ENCODE assay signal across 22 mouse cellular contexts in the genomic region with DNA sequence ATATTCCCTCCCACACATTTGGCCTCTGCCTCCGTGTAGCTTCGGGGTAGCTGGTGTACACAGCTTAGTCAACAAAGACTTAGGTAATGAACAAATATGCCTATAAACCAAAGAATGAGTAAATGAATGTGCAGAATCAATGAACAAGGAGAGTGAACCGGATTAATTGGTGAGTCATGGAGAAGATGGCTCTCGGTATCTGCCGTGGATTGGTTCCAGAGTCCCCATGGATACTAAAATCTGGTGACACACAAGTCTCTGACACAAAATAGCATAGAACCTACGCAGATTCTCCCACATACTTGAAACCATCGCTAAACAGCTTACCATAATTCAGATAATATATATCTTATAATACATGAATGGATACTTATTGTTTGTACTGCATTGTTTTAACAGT. TPM values are rescaled to one million over a fixed set of nuclear protein-coding genes. Genes with fewer than 3 reads are reported as not detected.
A peak's percentile ranks its signal among the peaks of the same experiment; 100 is the strongest.
DNase-seq lines count a peak whose midpoint lies in the region; ATAC-seq and TF ChIP-seq lines count a peak whose summit lies in the region.
"Had no signal": no experiment of that assay in that cellular context is flagged by ENCODE, and none has a peak within 500 bp of the region (broad histone marks: within the 10 kb centered on the region; RNA-seq: fewer than 3 reads in every experiment).

No protein-coding gene starts in this region.

- intact Hi-C loops in left cerebral cortex, adult 2 months (cut with DNase I) = no loop called here
- intact Hi-C loops in left cerebral cortex, postnatal 36 days (cut with DNase I) = no loop called here

- H3K9me3 ChIP-seq in intestine, embryonic 15.5 days = no peaks in the 10 kb centered on the region
- H3K9me3 ChIP-seq: embryonic facial prominence, embryonic 15.5 days; forebrain, embryonic 12.5 days; heart, embryonic 13.5 days; limb, embryonic 12.5 days; megakaryocyte, embryonic 14.5 days had no signal

- no peak for ATAC-seq in cerebellum, adult (ENCODE audit: insufficient number of reproducible peaks, low FRiP score, low TSS enrichment)
- peak; percentile 5 for ATAC-seq in inflammation-experienced regulatory T-cells, adult 6 months
- no peak for ATAC-seq in intestine, embryonic 15.5 days
- ATAC-seq: hindbrain, postnatal 0 days had no signal

- H3K4me3 ChIP-seq in cerebellum, adult 2 months (replicated peaks; ENCODE audit: insufficient read depth, low read depth, low read length) = no peak overlapping the region
- H3K4me3 ChIP-seq in left cerebral cortex, adult 2 months = no peak overlapping the region
- no peak overlapping the region for H3K4me3 ChIP-seq in intestine, embryonic 15.5 days (replicated peaks)
- H3K4me3 ChIP-seq: embryonic facial prominence, embryonic 15.5 days; forebrain, embryonic 12.5 days; heart, embryonic 13.5 days; limb, embryonic 12.5 days; megakaryocyte, embryonic 14.5 days had no signal

- H3K9ac ChIP-seq in intestine, embryonic 15.5 days = no peak overlapping the region
- H3K9ac ChIP-seq: embryonic facial prominence, embryonic 15.5 days; forebrain, embryonic 12.5 days; heart, embryonic 13.5 days; limb, embryonic 12.5 days; liver, embryonic 14.5 days had no signal

- H3K36me3 ChIP-seq in intestine, embryonic 15.5 days = no peaks in the 10 kb centered on the region
- H3K36me3 ChIP-seq: embryonic facial prominence, embryonic 15.5 days; forebrain, embryonic 12.5 days; heart, embryonic 13.5 days; limb, embryonic 12.5 days had no signal

- 5% methylated on average over 7 of the region's 7 CpGs for WGBS in cerebellum, adult 2 months
- WGBS in intestine, embryonic 15.5 days = 76% methylated on average over 7 of the region's 7 CpGs

- peak; percentile 66 to 89 for DNase-seq in cerebellum, adult 2 months
- DNase-seq in left cerebral cortex, adult 2 months (ENCODE audit: extremely low spot score in 1 of 2, low spot score in 2 of 2) = no peak
- DNase-seq in left cerebral cortex, postnatal 36 days (ENCODE audit: low spot score in 2 of 2) = no peak
- DNase-seq in testis, postnatal 10 days (ENCODE audit: low spot score) = no peak
- DNase-seq: adrenal gland, postnatal 14 days; heart, adult 11 months; heart, postnatal 4 days; kidney, adult 2 months; lung, postnatal 10 days; spleen, adult 18-20 months; thymus, postnatal 25 days had no signal

- no peak overlapping the region for H3K4me2 ChIP-seq in intestine, embryonic 15.5 days (replicated peaks)
- H3K4me2 ChIP-seq: embryonic facial prominence, embryonic 15.5 days; forebrain, embryonic 12.5 days; heart, embryonic 13.5 days; limb, embryonic 12.5 days had no signal

- H3K4me1 ChIP-seq in cerebellum, adult 2 months (ENCODE audit: control insufficient read depth, insufficient read depth, low read length) = peaks cover 60% of the 10 kb centered on the region
- 0 out of 2 replicates have a peak, but pooled peaks cover 3% of the 10 kb centered on the region for H3K4me1 ChIP-seq in intestine, embryonic 15.5 days (replicated peaks)
- H3K4me1 ChIP-seq: embryonic facial prominence, embryonic 15.5 days; limb, embryonic 12.5 days had no signal

- no peak for TF ChIP-seq CTCF in cerebellum, adult 2 months (IDR thresholded peaks at IDR 0.05; ENCODE audit: borderline replicate concordance, insufficient read depth, low read depth, low read length)
- no peak for TF ChIP-seq CTCF in left cerebral cortex, adult 2 months (IDR thresholded peaks at IDR 0.05)

- no peaks in the 10 kb centered on the region for H3K27me3 ChIP-seq in cerebellum, adult 2 months (ENCODE audit: control insufficient read depth, insufficient read depth, low read length)
- H3K27me3 ChIP-seq in intestine, embryonic 15.5 days (replicated peaks) = no peaks in the 10 kb centered on the region
- H3K27me3 ChIP-seq: CH12.LX; embryonic facial prominence, embryonic 15.5 days; forebrain, embryonic 12.5 days; heart, embryonic 13.5 days; limb, embryonic 12.5 days; megakaryocyte, embryonic 14.5 days had no signal

- TF ChIP-seq POLR2A in cerebellum, adult 2 months (IDR thresholded peaks at IDR 0.05; ENCODE audit: borderline replicate concordance, insufficient read depth, low read length) = no peak

- peak overlapping the region; percentile 38 for H3K27ac ChIP-seq in cerebellum, adult 2 months (ENCODE audit: insufficient read depth, low read length)
- H3K27ac ChIP-seq in left cerebral cortex, adult 2 months = peak overlapping the region; percentile 76
- H3K27ac ChIP-seq in intestine, embryonic 15.5 days = no peak overlapping the region
- H3K27ac ChIP-seq: embryonic facial prominence, embryonic 15.5 days; forebrain, embryonic 12.5 days; heart, embryonic 13.5 days; hindbrain, postnatal 0 days; limb, embryonic 12.5 days; liver, embryonic 14.5 days had no signal

RNA-seq across cellular contexts. Expression of a gene that starts 22.8 kb away (rescaled TPM):
- polyA plus RNA-seq in cerebellum, adult 2 months (2012; rRNA removed) = 169 and 198 TPM in 2 replicates
- 100 to 1,000 TPM; 238 to 239 TPM for total RNA-seq in left cerebral cortex, adult 2 months (2021)
- 100 to 1,000 TPM; 205 to 221 TPM for total RNA-seq in left cerebral cortex, postnatal 36 days (2021)
- polyA plus RNA-seq in inflammation-experienced regulatory T-cells, adult 6 months (2017; shearing (Covaris generic)) = 10 to 100 TPM; 27.5 to 44.9 (median 29.1) TPM
- polyA plus RNA-seq in intestine, embryonic 15.5 days (2015; fragmentation: Nextera tagmentation; extraction: Ambion mirVana) = 9.0 and 10.3 TPM in 2 replicates

Comparison
In these comparisons a context has a peak if more than half of its experiments do, and no peak if none do; other contexts are left out.
1. DNase-seq: peak in cerebellum, adult 2 months (2 of 2); none in left cerebral cortex, adult 2 months (0 of 2), left cerebral cortex, postnatal 36 days (0 of 2) and testis, postnatal 10 days (single experiment).